Mouse (Mus musculus) C2C12 (cell line): ENCODE measurements around the gene Etl4. TPM values are rescaled to one million over a fixed set of nuclear protein-coding genes. Genes with fewer than 3 reads are reported as not detected.

Source experiments
- H3K27me3 ChIP-seq: one replicate; pipeline ENCODE4 v1.6.1; 2011; ENCODE audit not compliant: control insufficient read depth, insufficient read depth, insufficient read length
- H3K36me3 ChIP-seq: one replicate; pipeline ENCODE4 v1.6.1; 2011; ENCODE audit not compliant: control insufficient read depth, insufficient read depth
- H3K4me3 ChIP-seq: one replicate; pipeline ENCODE4 v1.5.1; 2011; ENCODE audit warnings: mild to moderate bottlenecking, control low read depth; ENCODE audit not compliant: poor library complexity, insufficient read depth, severe bottlenecking
- H3K79me2 ChIP-seq: one replicate; pipeline ENCODE4 v1.6.1; 2011; ENCODE audit not compliant: control insufficient read depth, insufficient read depth
- H3K79me3 ChIP-seq: one replicate; pipeline ENCODE4 v1.6.1; 2011; ENCODE audit warnings: low read depth, control low read depth
- H3ac ChIP-seq: one replicate; pipeline ENCODE3; 2011; ENCODE audit warnings: low read depth; ENCODE audit not compliant: control insufficient read depth, insufficient read length
- CEBPB ChIP-seq: IDR thresholded peaks from one replicate; pipeline ENCODE4 v1.6.1; 2011; ENCODE audit warnings: low read depth, mild to moderate bottlenecking, control low read depth, moderate library complexity
- CTCF ChIP-seq: IDR thresholded peaks from one replicate; pipeline ENCODE4 v1.5.1; 2011; ENCODE audit not compliant: control insufficient read depth, insufficient read depth, insufficient read length
- FOSL1 ChIP-seq: IDR thresholded peaks from one replicate; pipeline ENCODE4 v1.8.0; 2011; ENCODE audit warnings: mild to moderate bottlenecking, low read length; ENCODE audit not compliant: poor library complexity, insufficient read depth, severe bottlenecking
- MAX ChIP-seq: IDR thresholded peaks from one replicate; pipeline ENCODE4 v1.6.1; 2011; ENCODE audit warnings: mild to moderate bottlenecking, control low read depth
- MYOD1 ChIP-seq: IDR thresholded peaks from one replicate; pipeline ENCODE4 v1.6.1; 2011; ENCODE audit warnings: low read depth; ENCODE audit not compliant: control insufficient read depth, insufficient read length
- MYOG ChIP-seq: IDR thresholded peaks from one replicate; pipeline ENCODE4 v1.6.1; 2011; ENCODE audit not compliant: control insufficient read depth, insufficient read length; ENCODE audit errors: extremely low read depth
- USF1 ChIP-seq: IDR thresholded peaks from one replicate; pipeline ENCODE4 v1.6.1; 2011; ENCODE audit warnings: low read depth, mild to moderate bottlenecking, control low read depth, moderate library complexity
- polyA plus RNA-seq: library from polyadenylated mRNA; unstranded; fragments of >200 nt; fragmentation: generic; extraction: Trizol; gene quantifications from one replicate; pipeline ENCODE4 v1.2.1, GENCODE M21; 2012; ENCODE audit warnings: missing spikeins

The Etl4 gene
- polyA plus RNA-seq, 1 experiment = 3.9 TPM

DNA sequence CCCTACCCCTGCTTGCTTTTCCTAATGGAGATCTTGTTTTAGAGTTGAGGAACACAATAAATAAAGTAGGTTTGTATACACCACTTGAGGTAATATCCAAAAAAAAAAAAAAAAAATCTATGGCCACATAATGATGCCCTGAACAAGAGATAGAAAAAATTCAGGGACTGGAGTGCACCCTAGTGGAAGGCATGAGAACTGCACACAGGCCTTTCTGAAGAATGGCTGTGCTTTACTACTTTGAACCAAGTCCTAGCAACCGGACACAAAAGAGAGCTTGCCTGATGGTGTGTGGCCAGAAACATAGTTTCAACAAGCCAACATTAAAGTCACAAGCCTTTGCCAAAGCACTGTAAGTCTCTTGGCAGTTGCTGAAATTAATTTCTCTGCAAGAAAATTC is 706.4 kb downstream of the Etl4 start:
- no peaks in the 10 kb centered on the region for H3K36me3 ChIP-seq
- H3K79me2 ChIP-seq = no peaks in the 10 kb centered on the region
- H3K4me3 ChIP-seq = no peak overlapping the region
- H3K79me3 ChIP-seq = no peaks in the 10 kb centered on the region
- TF ChIP-seq FOSL1 = no peak
- TF ChIP-seq CEBPB = no peak
- TF ChIP-seq CTCF = no peak
- TF ChIP-seq USF1 = no peak
- peaks cover 4% of the 10 kb centered on the region for H3K27me3 ChIP-seq
- H3ac ChIP-seq = no peak overlapping the region

DNA sequence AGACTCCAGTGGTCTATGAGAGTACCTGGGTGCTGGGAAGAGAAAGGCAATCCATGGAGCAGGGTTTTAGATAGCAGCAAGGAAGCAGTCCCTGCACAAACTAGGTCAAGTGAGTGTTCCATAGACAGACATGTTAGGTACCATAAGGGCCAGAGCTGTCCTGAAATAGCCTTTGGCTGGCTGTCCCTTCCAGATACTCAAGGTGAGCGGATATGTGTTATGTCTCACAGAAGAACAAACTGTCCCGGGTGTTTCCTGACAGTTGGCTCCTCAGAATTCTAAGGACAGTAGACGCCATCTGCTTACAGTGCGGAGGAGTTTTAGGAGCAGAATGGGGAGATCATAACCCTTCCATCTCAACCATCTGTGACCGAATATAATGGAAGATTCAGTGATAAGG is 708.8 kb downstream of the Etl4 start:
- Histone ChIP-seq H3K79me2 (no peaks in the 10 kb centered on the region), H3K4me3 (no peak overlapping the region), H3K27me3 (peaks cover 4% of the 10 kb centered on the region), H3K79me3 (no peaks in the 10 kb centered on the region), H3ac (no peak overlapping the region), H3K36me3 (no peaks in the 10 kb centered on the region)
- TF ChIP-seq CEBPB = no peak
- no peak for TF ChIP-seq USF1
- no peak for TF ChIP-seq FOSL1
- no peak for TF ChIP-seq MYOG
- no peak for TF ChIP-seq MAX
- no peak for TF ChIP-seq CTCF
- no peak for TF ChIP-seq MYOD1

DNA sequence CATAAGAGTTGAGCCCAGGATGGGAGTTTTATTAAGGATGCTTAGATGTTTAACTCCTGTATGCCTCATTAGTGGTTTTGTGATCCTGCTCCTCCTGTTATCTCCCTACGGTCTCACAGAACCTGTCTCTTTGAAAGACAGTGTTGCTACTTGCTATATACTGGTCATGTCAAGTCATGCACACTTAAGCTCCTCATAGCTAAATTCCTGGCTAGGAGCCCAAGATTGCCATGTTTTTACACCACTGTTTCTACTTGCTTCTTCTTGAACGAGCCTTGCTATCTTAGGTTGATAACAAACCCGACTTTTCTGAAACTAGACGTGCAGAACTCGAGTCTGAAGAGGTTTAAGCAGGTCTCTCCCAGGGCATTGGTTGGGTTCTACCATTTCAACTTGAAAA is 710.3 kb downstream of the Etl4 start:
- H3K79me3 ChIP-seq = no peaks in the 10 kb centered on the region
- H3K79me2 ChIP-seq = no peaks in the 10 kb centered on the region
- peaks cover 4% of the 10 kb centered on the region for H3K27me3 ChIP-seq
- H3K4me3 ChIP-seq = no peak overlapping the region
- no peak overlapping the region for H3ac ChIP-seq
- no peak for TF ChIP-seq MYOG
- no peak for TF ChIP-seq FOSL1
- no peak for TF ChIP-seq CTCF
- no peak for TF ChIP-seq USF1
- TF ChIP-seq CEBPB = no peak
- TF ChIP-seq MYOD1 = no peak
- TF ChIP-seq MAX = no peak
- H3K36me3 ChIP-seq = no peaks in the 10 kb centered on the region

GRCm38 (mm10) chr2:20629156-20629712 is 719.7 kb downstream of the Etl4 start:
- Histone ChIP-seq H3K36me3 (no peaks in the 10 kb centered on the region), H3K79me3 (no peaks in the 10 kb centered on the region), H3K79me2 (no peaks in the 10 kb centered on the region), H3K4me3 (no peak overlapping the region), H3ac (no peak overlapping the region), H3K27me3 (no peaks in the 10 kb centered on the region)
- no peak for TF ChIP-seq CTCF
- TF ChIP-seq USF1 = no peak
- no peak for TF ChIP-seq MYOD1
- no peak for TF ChIP-seq FOSL1
- no peak for TF ChIP-seq MAX
- TF ChIP-seq CEBPB = no peak
- no peak for TF ChIP-seq MYOG

- Histone ChIP-seq H3K79me2 (no peaks in the 10 kb centered on the region), H3ac (no peak overlapping the region), H3K79me3 (no peaks in the 10 kb centered on the region), H3K36me3 (no peaks in the 10 kb centered on the region), H3K27me3 (no peaks in the 10 kb centered on the region), H3K4me3 (no peak overlapping the region)
- TF ChIP-seq CEBPB (no peak), MAX (no peak), MYOG (no peak), CTCF (no peak), FOSL1 (no peak)
Observed at GRCm38 (mm10) chr2:20638604-20639003, 729.0 kb downstream of the Etl4 start.

- TF ChIP-seq FOSL1 (no peak), MYOG (no peak), CTCF (no peak), USF1 (no peak), MYOD1 (no peak), MAX (no peak)
- Histone ChIP-seq H3K4me3 (no peak overlapping the region), H3K79me3 (no peaks in the 10 kb centered on the region)
Observed at GRCm38 (mm10) chr2:20639721-20640120, 730.1 kb downstream of the Etl4 start.

More at GRCm38 (mm10) chr2:20639721-20640120, 730.1 kb downstream of the Etl4 start:
- Histone ChIP-seq H3K36me3 (no peaks in the 10 kb centered on the region), H3K27me3 (no peaks in the 10 kb centered on the region), H3ac (no peak overlapping the region), H3K79me2 (no peaks in the 10 kb centered on the region)
